Mouse (Mus musculus): ENCODE measurements around the gene Gm20905. TPM values are rescaled to one million over a fixed set of nuclear protein-coding genes. Genes with fewer than 3 reads are reported as not detected.
"Not testable (repeated sequence)": the region's sequence is repeated elsewhere in the genome, so short reads cannot be mapped to it uniquely, and the experiment has no call there.

Gm20905 gene
- polyA plus RNA-seq (2021) = not detected

GRCm38 (mm10) chrY:37259503-37259902 lies at the start of gene Gm20905:
Gene Gm20905 (minus strand): TSS chrY:37259603.
- CTCF ChIA-PET; DNase-seq (ENCODE audit: low read depth, low spot score); POLR2A ChIA-PET; H3K27me3 ChIP-seq; ATAC-seq; in situ Hi-C loops (cut with MboI; ENCODE audit: low pct_unique_long_range_greater_than_20kb): not testable (repeated sequence)
